Mouse (Mus musculus) midbrain, embryonic 10.5 days (tissue): Measurements from ENCODE around the gene Pigl. TPM values are rescaled to one million over a fixed set of nuclear protein-coding genes. Genes with fewer than 3 reads are reported as not detected.
"Not testable (repeated sequence)": the region's sequence is repeated elsewhere in the genome, so short reads cannot be mapped to it uniquely, and the experiment has no call there.

Source experiments
- DNase-seq: peaks from one replicate; pipeline ENCODE4 v3.0.0-alpha.2; 2017; ENCODE audit warnings: low spot score
- H3K27ac ChIP-seq: fragments of 300-500 bp; sonication (generic); replicated peaks from 2 replicates; pipeline ENCODE4 v1.5.1; 2016; ENCODE audit warnings: mild to moderate bottlenecking
- H3K27me3 ChIP-seq: fragments of 300-500 bp; sonication (generic); 2 replicates; pipeline ENCODE4 v1.6.1; 2016; ENCODE audit warnings: low read depth, mild to moderate bottlenecking; ENCODE audit not compliant: poor library complexity, severe bottlenecking
- H3K36me3 ChIP-seq: fragments of 300-500 bp; sonication (generic); 2 replicates; pipeline ENCODE4 v1.6.1; 2016; ENCODE audit warnings: mild to moderate bottlenecking, moderate library complexity
- H3K4me1 ChIP-seq: fragments of 300-500 bp; sonication (generic); 2 replicates; pipeline ENCODE4 v1.6.1; 2016
- H3K4me3 ChIP-seq: fragments of 300-500 bp; sonication (generic); 2 replicates; pipeline ENCODE4 v1.5.1; 2016; ENCODE audit warnings: mild to moderate bottlenecking, moderate library complexity
- H3K9me3 ChIP-seq: fragments of 300-500 bp; sonication (generic); replicated peaks from 2 replicates; pipeline ENCODE4 v1.6.1; 2016; ENCODE audit warnings: mild to moderate bottlenecking
- WGBS: fragments of 180-500 bp; shearing (Covaris S2); methylation state at CpG from one replicate; pipeline ENCODE4 v1.1.7; 2016; 5-methylcytosine and 5-hydroxymethylcytosine counted together
- polyA plus RNA-seq: library from polyadenylated mRNA; unstranded; fragments of >200 nt; fragmentation: Nextera tagmentation; extraction: Ambion mirVana; gene quantifications from 2 replicates; pipeline ENCODE4 v1.2.1, GENCODE M21; 2016

The Pigl gene
- polyA plus RNA-seq, 1 experiment from 2014 or later: 16.4 TPM

DNA sequence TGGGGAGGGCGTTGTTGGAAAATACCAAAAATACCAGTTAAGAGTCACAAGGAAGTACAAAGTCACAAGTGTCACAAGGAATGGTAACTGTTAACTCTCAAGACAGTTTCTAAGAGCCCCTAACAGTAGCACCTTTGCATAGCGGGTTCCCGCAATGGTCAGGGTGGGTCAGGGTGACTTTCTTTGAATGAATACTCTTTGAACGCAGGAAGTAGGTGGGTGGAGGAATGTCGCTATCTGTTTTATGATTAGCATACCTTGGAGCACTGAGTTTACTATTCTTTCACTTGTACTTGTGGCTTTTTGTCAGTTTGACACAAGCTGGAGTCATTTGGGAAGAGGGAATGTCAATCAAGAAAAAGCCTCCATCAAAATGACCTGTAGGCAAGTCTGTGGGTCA lies 50.6 kb downstream of the Pigl start:
- H3K36me3 ChIP-seq: peaks cover 15% of the 10 kb centered on the region
- not testable (repeated sequence) for H3K9me3 ChIP-seq, H3K4me3 ChIP-seq, DNase-seq, H3K27me3 ChIP-seq, H3K4me1 ChIP-seq, H3K27ac ChIP-seq
- WGBS: 97% methylated on average over 5 of the region's 5 CpGs

DNA sequence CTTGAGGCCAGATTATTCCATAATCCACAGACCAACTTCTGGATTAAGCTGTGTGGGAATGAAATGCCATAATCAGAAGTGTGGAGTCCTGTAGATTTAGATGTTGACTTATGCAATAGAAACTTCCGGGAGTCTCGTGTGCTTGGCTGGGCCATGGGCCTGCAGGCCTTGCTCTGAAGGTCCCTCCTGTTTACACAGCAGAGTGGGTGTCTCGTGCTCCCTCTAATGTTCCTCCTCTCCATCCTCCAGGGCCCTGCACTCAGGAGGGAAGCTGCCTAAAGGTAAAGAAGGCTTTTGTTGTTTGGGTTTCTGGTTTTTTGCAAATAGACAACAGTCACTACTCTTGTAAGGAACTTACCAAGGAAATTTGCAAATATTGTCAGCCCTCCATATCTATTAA lies 51.3 kb downstream of the Pigl start:
- 79% methylated on average over 3 of the region's 3 CpGs for WGBS
- no peak for DNase-seq
- peaks cover 6% of the 10 kb centered on the region; the same call in 1 of the 2 replicates for H3K4me1 ChIP-seq
- no peak overlapping the region for H3K27ac ChIP-seq
- H3K9me3 ChIP-seq: no peaks in the 10 kb centered on the region
- no peak overlapping the region for H3K4me3 ChIP-seq
- peaks cover 15% of the 10 kb centered on the region for H3K36me3 ChIP-seq
- H3K27me3 ChIP-seq: no peaks in the 10 kb centered on the region

DNA sequence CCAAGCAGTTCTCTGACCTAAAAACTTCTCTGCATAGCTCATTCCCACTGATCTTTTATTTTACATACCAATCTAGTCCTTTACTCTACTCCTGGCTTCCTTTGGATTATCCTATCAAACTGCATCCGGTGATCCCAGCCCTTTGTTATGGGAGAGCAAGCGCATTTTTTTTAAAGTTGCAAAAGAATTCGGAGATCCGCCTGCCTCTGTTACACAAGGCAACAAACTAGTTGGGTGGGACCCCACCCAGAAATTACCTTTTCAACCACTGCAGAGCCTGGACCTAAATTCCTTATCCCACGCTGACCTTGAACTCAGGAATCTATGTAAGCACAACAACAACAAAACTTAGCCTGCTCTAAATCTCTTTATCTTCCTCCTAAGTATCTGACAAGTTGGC lies 52.7 kb downstream of the Pigl start:
- H3K4me1 ChIP-seq: peaks cover 6% of the 10 kb centered on the region; the same call in 1 of the 2 replicates
- H3K4me3 ChIP-seq: no peak overlapping the region
- no peak overlapping the region for H3K27ac ChIP-seq
- H3K27me3 ChIP-seq: no peaks in the 10 kb centered on the region
- no peak for DNase-seq
- 84% methylated on average over 5 of the region's 5 CpGs for WGBS
- peaks cover 15% of the 10 kb centered on the region for H3K36me3 ChIP-seq
- no peaks in the 10 kb centered on the region for H3K9me3 ChIP-seq

DNA sequence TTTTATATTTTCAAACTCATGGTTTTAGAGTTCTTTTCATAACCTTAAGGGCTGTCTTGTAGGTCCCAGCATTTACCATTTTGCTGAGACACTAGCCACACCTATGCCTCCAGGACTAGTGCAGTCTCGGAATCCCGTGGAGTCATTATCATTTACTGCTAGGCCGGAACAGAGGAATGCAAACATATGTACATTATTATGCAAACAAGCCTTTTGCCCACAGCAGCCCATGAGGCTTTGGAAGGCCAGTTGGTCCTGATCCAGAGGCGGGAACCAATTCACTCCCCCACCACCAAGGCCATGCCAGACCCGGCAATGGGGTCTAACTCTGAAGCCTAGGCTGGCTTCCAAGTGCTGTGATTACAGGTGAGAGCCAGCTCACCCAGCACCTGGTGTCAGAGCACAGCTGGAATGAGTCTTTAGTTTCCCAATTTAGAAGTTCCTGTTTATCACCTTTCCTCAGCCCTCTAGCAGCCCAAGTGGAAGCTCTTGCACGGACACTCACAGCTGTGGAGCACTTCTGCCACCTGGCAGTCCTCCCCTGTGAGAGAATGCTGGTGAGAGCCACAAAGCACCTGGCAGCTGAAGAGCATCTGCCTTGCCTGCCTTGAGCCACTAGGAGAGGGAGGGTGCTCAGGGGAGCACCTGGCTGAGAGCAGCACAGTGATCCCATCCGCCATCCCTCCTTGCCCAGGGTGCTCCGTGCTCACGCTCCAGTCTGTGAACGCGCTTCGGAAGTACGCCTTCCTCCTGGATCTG lies 53.4 kb downstream of the Pigl start:
- Histone ChIP-seq H3K27ac (peak overlapping the region; percentile 38; the same call in 1 of the 2 replicates), H3K36me3 (peaks cover 15% of the 10 kb centered on the region), H3K9me3 (no peaks in the 10 kb centered on the region), H3K4me3 (no peak overlapping the region), H3K4me1 (peaks cover 6% of the 10 kb centered on the region; the same call in 1 of the 2 replicates), H3K27me3 (no peaks in the 10 kb centered on the region)
- 84% methylated on average over 13 of the region's 13 CpGs for WGBS
- no peak for DNase-seq

DNA sequence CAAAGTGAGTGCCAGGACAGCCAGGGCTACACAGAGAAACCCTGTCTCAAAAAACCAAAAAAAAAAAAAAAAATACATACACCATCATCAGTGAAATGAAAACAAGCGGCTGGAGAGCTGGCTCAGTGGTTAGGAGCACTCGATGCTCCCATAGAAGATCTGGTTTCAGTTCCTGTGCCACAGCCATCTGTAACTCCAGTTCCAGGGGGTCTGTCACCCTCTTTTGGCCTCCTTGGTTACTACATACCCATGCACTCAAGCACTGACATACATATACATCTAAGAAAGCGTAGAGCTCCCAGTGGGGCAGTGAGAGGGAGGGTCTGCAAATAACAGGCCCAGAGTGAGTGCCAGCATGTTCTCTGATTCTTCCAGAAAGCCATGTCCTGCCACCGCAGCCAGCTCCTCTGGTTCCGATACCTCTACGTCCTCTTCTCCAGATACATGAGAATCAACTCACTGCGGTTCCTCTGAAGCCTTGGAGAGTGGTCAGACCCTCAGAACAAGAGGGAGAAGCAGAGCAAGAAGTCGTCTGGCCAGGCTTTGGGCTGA lies 54.3 kb downstream of the Pigl start:
- no peak for DNase-seq
- WGBS: 85% methylated on average over 8 of the region's 8 CpGs

DNA sequence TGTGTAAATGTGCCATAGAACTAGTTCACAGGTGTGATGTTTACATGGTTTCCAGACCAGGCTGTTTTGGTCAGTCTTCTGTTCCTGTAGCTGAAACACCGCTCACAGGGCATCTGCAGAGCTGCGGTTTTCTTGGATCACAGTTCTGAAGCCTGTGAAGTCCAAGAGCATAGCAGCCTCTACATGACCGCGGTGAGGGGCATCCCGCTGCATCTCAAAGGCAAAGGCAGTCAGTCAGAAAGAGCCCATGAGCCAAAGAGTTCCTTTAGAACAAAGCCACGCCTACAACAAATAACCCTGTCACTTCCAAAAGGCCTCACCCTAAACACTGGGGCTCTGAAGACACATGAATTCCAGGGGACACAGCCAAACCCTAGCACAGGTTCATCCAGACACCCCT lies 55.1 kb downstream of the Pigl start:
- no peak overlapping the region for H3K4me3 ChIP-seq
- H3K27ac ChIP-seq: no peak overlapping the region
- H3K27me3 ChIP-seq: no peaks in the 10 kb centered on the region
- H3K36me3 ChIP-seq: peaks cover 14% of the 10 kb centered on the region
- no peak for DNase-seq
- WGBS: 71% methylated on average over 6 of the region's 6 CpGs
- H3K9me3 ChIP-seq: no peaks in the 10 kb centered on the region
- peaks cover 6% of the 10 kb centered on the region; the same call in 1 of the 2 replicates for H3K4me1 ChIP-seq

More for the DNA sequence above, 54.3 kb downstream of the Pigl start:
- Histone ChIP-seq H3K36me3 (peaks cover 15% of the 10 kb centered on the region), H3K27me3 (no peaks in the 10 kb centered on the region), H3K27ac (no peak overlapping the region), H3K4me3 (no peak overlapping the region), H3K9me3 (no peaks in the 10 kb centered on the region), H3K4me1 (peaks cover 6% of the 10 kb centered on the region; the same call in 1 of the 2 replicates)

DNA sequence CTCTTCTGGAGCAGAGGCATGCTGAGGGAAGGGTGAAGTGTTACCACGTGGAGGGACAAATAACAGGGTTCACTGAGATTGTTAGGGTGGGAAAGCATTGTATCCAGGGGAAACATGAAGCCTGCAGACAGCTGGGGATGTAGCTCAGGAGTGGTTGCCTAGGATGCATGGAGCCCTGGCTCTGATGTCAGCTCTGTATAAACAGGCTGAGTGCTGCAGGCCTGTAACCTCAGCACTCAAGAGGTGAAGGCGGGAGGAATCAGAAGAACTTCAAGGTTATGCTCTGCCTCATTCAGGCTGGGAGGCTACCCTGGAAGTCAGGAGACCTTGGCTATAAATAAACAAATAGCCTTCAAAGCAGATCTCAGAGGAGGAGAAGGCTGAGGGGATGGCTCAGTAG lies 60.7 kb downstream of the Pigl start:
- Histone ChIP-seq H3K27ac (no peak overlapping the region), H3K36me3 (peaks cover 4% of the 10 kb centered on the region; the same call in 1 of the 2 replicates), H3K4me1 (peaks cover 5% of the 10 kb centered on the region), H3K4me3 (no peak overlapping the region), H3K27me3 (no peaks in the 10 kb centered on the region), H3K9me3 (no peaks in the 10 kb centered on the region)
- WGBS: 31% methylated on average over 2 of the region's 2 CpGs
- DNase-seq: peak; percentile 29

DNA sequence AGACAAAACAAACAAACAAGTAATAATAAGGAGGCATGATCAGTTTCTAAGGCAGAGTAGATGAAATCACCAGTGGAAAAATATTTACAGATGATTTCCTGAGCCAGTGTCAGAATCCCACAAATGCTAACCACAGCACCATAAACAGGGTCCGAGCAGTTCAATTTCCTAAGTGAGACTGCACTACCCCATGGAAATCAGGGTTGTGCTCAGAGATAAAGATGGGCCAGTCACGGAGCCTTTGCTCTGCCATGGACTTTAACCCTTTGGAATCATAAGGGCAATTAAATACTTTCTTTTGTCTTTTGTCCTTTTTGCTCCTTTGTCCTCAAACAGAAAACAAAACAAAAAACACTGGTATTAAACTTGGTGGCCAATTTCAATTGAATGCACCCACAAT lies 64.0 kb downstream of the Pigl start:
- Histone ChIP-seq H3K4me3 (no peak overlapping the region), H3K27ac (no peak overlapping the region), H3K27me3 (no peaks in the 10 kb centered on the region), H3K36me3 (peaks cover 29% of the 10 kb centered on the region), H3K4me1 (peaks cover 5% of the 10 kb centered on the region), H3K9me3 (no peaks in the 10 kb centered on the region)
- no peak for DNase-seq
- 78% methylated on average over 2 of the region's 2 CpGs for WGBS

DNA sequence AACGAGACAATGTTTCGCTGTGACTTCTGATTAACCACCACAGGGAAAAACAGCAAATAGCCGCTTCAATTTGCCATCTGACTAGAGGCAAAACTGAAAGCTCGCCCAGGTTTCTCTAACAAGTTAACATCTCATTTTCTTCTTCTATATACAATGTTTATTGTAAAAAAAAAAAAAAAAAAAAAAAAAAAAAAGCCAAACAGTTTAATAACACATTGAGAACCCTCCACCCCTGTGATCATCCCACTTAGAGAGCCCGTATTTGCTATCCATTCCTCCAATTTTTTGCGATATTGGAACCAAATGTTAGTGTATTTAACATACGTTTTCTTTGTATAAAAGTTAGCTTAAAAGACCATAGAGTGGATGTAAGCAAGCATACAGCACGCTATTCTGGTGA lies 78.8 kb downstream of the Pigl start:
- H3K4me3 ChIP-seq: peak overlapping the region; percentile 90
- DNase-seq: no peak

DNA sequence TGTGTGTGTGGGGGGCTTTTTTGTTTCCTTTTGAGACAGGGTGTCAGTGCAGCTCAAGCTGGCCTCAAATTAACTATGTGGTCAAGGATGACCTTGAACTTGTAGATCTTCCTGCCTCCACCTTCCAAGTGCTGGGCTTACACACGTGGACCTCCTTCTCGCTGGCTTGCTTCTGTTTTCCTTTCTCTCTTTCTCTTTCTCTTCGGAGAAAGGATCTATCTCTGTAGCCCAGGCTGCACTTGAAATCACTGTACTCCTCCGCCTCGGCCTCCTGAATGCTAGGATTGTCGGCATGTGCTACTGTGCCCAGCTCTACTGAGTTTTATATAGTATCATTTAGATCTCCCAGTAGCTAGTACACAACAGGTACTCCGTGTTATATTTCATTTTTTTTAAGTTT lies 79.3 kb downstream of the Pigl start:
- H3K36me3 ChIP-seq: peaks cover 30% of the 10 kb centered on the region
- H3K4me3 ChIP-seq: peak overlapping the region; percentile 90
- no peaks in the 10 kb centered on the region for H3K9me3 ChIP-seq
- peaks cover 23% of the 10 kb centered on the region for H3K4me1 ChIP-seq
- no peak for DNase-seq
- H3K27ac ChIP-seq: peak overlapping the region; percentile 95
- H3K27me3 ChIP-seq: peaks cover 27% of the 10 kb centered on the region
- WGBS: 43% methylated on average over 7 of the region's 7 CpGs

More for the DNA sequence above, 78.8 kb downstream of the Pigl start:
- H3K4me1 ChIP-seq: peaks cover 23% of the 10 kb centered on the region
- H3K27me3 ChIP-seq: peaks cover 27% of the 10 kb centered on the region
- H3K9me3 ChIP-seq: no peaks in the 10 kb centered on the region
- H3K27ac ChIP-seq: no peak overlapping the region
- 85% methylated on average over 8 of the region's 8 CpGs for WGBS
- peaks cover 35% of the 10 kb centered on the region for H3K36me3 ChIP-seq

DNA sequence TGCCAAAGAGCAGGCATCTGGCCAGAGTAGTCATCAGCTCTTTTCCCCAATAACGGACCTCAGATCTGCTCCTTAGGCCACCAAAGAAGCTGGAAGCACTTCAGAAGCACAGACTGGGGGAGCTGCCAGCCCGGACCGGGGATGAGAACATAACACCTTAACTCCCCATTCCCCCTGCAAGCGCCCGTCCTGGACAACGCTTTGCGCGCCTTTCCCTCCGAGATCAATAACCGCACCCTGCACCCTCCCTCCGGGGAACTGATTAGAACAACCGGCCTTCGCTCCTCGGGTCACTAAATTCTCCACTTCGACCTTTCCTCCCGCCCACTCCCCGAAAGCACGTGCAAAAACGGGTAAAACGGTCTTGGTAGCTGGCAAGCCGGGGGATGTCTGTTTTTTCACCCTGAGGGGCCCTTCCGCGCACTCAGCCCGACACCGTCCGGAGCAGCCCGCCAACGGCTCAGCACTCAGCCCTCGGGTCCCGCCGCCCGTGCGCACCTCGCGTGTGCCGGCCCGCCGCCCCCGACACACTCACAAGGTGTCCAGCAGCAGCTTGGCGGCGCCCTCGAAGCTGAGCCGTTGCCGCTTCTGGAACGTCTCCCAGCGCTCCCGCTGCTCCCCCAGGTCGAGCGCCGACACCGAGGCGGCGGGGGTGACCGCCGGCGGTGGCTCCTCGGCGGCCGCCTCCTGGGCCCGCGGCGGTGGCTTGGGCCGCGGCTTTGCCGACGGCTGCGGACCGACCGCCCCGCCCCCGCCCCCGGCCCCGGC lies 80.2 kb downstream of the Pigl start:
- Histone ChIP-seq H3K27me3 (peaks cover 27% of the 10 kb centered on the region), H3K36me3 (peaks cover 22% of the 10 kb centered on the region), H3K4me1 (peaks cover 23% of the 10 kb centered on the region), H3K27ac (peak overlapping the region; percentile 95), H3K4me3 (peak overlapping the region; percentile 90), H3K9me3 (no peaks in the 10 kb centered on the region)
- WGBS: under 1% methylated on average over 73 of the region's 73 CpGs
- peak; percentile 73 for DNase-seq

DNA sequence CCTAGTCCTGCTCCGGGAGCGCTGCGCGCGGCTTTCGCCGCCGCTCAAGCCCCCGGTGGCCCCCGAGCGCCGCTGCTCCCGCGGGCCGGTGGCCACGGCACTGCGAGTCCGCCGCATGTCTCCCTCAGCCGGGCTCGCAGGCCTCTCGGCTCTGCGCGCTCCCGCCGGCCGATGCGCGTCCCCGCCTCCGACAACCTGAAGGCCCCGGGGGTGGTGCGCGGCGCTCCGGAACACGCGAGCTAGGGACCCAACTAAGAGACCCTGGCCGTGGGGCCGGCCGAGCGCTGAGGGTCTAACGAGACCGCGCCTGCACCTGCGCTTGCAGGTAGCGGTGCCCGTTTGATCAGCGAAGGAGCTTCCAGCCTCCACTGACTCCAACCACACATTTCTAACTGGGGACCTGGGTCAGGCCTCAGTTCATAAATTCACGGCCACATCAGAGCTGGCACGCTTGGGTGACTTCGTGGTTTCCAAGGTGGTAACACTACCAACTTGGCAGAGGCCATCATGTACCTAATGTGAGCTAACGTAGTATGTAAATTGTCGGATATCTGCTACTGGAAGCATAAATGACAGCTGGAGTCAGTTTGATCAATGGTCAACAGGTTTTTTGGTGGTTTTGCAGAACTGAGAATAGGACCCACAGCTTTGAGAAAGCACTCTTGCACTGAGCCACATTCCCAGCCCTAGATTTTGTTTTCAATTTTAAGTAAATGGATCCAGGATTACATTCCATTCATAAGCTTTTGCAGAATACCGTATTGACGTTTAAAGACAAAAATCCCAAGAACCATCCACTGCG lies 81.0 kb downstream of the Pigl start, which contains the start of gene Cenpv:
Cenpv (minus strand) TSS at position 173 of the 802 bp plus-strand sequence.
- Histone ChIP-seq H3K4me1 (peaks cover 23% of the 10 kb centered on the region), H3K9me3 (no peaks in the 10 kb centered on the region), H3K4me3 (peak within 1 kb of the TSS; percentile 90), H3K27ac (peak within 1 kb of the TSS; percentile 95), H3K36me3 (peaks cover 15% of the 10 kb centered on the region; the same call in 1 of the 2 replicates), H3K27me3 (peaks cover 27% of the 10 kb centered on the region)
- DNase-seq: no peak
- WGBS: 6% methylated on average over 56 of the region's 57 CpGs
